Comparison of ENCODE assay signal across 7 mouse cellular contexts in genomic region chr2:30758341-30759087, GRCm38 (mm10). TPM values are rescaled to one million over a fixed set of nuclear protein-coding genes. Genes with fewer than 3 reads are reported as not detected.
DNase-seq lines count a peak whose midpoint lies in the region; ATAC-seq and TF ChIP-seq lines count a peak whose summit lies in the region.

No protein-coding gene starts in this region.

- peak overlapping the region; percentile 37 for H3K4me2 ChIP-seq in embryonic facial prominence, embryonic 14.5 days (ENCODE audit: low read depth, low read length)
- no peak overlapping the region for H3K4me2 ChIP-seq in midbrain, postnatal 0 days (ENCODE audit: low read depth, low read length, poor library complexity, severe bottlenecking)

- H3K4me3 ChIP-seq in embryonic facial prominence, embryonic 14.5 days (ENCODE audit: low read depth, low read length), result no peak overlapping the region
- H3K4me3 ChIP-seq in heart, embryonic 10.5 days, result peak overlapping the region; percentile 40
- no peak overlapping the region for H3K4me3 ChIP-seq in midbrain, postnatal 0 days (ENCODE audit: low read depth, low read length)

- peaks cover 22% of the 10 kb centered on the region for H3K4me1 ChIP-seq in embryonic facial prominence, embryonic 14.5 days (ENCODE audit: control insufficient read depth, insufficient read depth, low read length)
- peaks cover 62% of the 10 kb centered on the region for H3K4me1 ChIP-seq in heart, embryonic 10.5 days
- H3K4me1 ChIP-seq in midbrain, postnatal 0 days (ENCODE audit: insufficient read depth, low read length), result no peaks in the 10 kb centered on the region

- H3K9me3 ChIP-seq in embryonic facial prominence, embryonic 14.5 days (ENCODE audit: control insufficient read depth, low read length), result peaks cover 11% of the 10 kb centered on the region
- no peaks in the 10 kb centered on the region for H3K9me3 ChIP-seq in heart, embryonic 10.5 days
- H3K9me3 ChIP-seq in midbrain, postnatal 0 days (ENCODE audit: low read length), result no peaks in the 10 kb centered on the region

- peak; percentile 94 for DNase-seq in adrenal gland, postnatal 10 days
- DNase-seq in embryonic facial prominence, embryonic 14.5 days (ENCODE audit: low spot score), result peak; percentile 97
- peak; percentile 98 for DNase-seq in heart, embryonic 10.5 days (ENCODE audit: low spot score)
- DNase-seq in kidney, adult 9 months, result peak; percentile 97
- DNase-seq in liver, result peak; percentile 84
- DNase-seq in midbrain, postnatal 0 days (ENCODE audit: low spot score), result peak; percentile 75
- peak; percentile 69 to 78 for DNase-seq in urinary bladder, adult 18-20 months (ENCODE audit: low spot score in 2 of 2)

- H3K36me3 ChIP-seq in embryonic facial prominence, embryonic 14.5 days (ENCODE audit: control insufficient read depth, insufficient read depth, low read length), result no peaks in the 10 kb centered on the region
- 0 out of 2 replicates have a peak, but pooled peaks cover 3% of the 10 kb centered on the region for H3K36me3 ChIP-seq in heart, embryonic 10.5 days
- no peaks in the 10 kb centered on the region for H3K36me3 ChIP-seq in midbrain, postnatal 0 days (ENCODE audit: insufficient read depth, low read length)

- peak overlapping the region; percentile 82 for H3K27ac ChIP-seq in embryonic facial prominence, embryonic 14.5 days (replicated peaks; ENCODE audit: low read depth, low read length)
- H3K27ac ChIP-seq in heart, embryonic 10.5 days, result peak overlapping the region; percentile 94
- H3K27ac ChIP-seq in midbrain, postnatal 0 days (ENCODE audit: low read depth, low read length), result peak overlapping the region; percentile 32; the same call in 1 of the 2 replicates

- no peaks in the 10 kb centered on the region for H3K27me3 ChIP-seq in embryonic facial prominence, embryonic 14.5 days (replicated peaks; ENCODE audit: control insufficient read depth, insufficient read depth, low read length)
- no peaks in the 10 kb centered on the region for H3K27me3 ChIP-seq in heart, embryonic 10.5 days (ENCODE audit: insufficient read depth, poor library complexity, severe bottlenecking)
- H3K27me3 ChIP-seq in midbrain, postnatal 0 days (ENCODE audit: insufficient read depth, low read length), result no peaks in the 10 kb centered on the region

- peak; percentile 96 for ATAC-seq in embryonic facial prominence, embryonic 14.5 days (ENCODE audit: low read depth)
- peak; percentile 62; the same call in 1 of the 2 replicates for ATAC-seq in midbrain, postnatal 0 days (ENCODE audit: low FRiP score)

- peak; percentile 53 for TF ChIP-seq CTCF in midbrain, postnatal 0 days (IDR thresholded peaks at IDR 0.05)

- H3K9ac ChIP-seq in embryonic facial prominence, embryonic 14.5 days (ENCODE audit: low read depth, low read length), result 0 out of 2 replicates have a peak overlapping the region, but pooled peaks have one; percentile 30
- H3K9ac ChIP-seq in midbrain, postnatal 0 days (replicated peaks; ENCODE audit: low read length, poor library complexity, severe bottlenecking), result no peak overlapping the region

- WGBS in embryonic facial prominence, embryonic 14.5 days, result 3% methylated on average over 14 of the region's 17 CpGs
- 2% methylated on average over 17 of the region's 17 CpGs for WGBS in heart, embryonic 10.5 days
- 10% methylated on average over 17 of the region's 17 CpGs for WGBS in midbrain, postnatal 0 days

RNA-seq across cellular contexts. Expression of gene 1700001O22Rik, which starts 44.9 kb away (rescaled TPM):
- 1 to 10 TPM in 1 of 2 experiments, under 1 TPM in 1; 0.96 to 1.2 TPM for total RNA-seq in adrenal gland, postnatal 10 days (2021)
- polyA plus RNA-seq in embryonic facial prominence, embryonic 14.5 days (2014; fragmentation: Nextera tagmentation; extraction: Ambion mirVana), result 1.9 and 2.5 TPM in 2 replicates
- 1.3 and 1.8 TPM in 2 replicates for polyA plus RNA-seq in heart, embryonic 10.5 days (2016; fragmentation: Nextera tagmentation; extraction: Ambion mirVana)
- total RNA-seq in midbrain, postnatal 0 days (2014; rRNA removed), result 2.4 TPM in 1 of 2 replicates, not detected in the other
- 1.2 and 1.5 TPM in 2 replicates for polyA plus RNA-seq in midbrain, postnatal 0 days (2015; fragmentation: Nextera tagmentation; extraction: Ambion mirVana)

RNA-seq across cellular contexts. Expression of gene Ntmt1, which starts 49.1 kb away (rescaled TPM):
- 10 to 100 TPM; 33.4 to 34.9 TPM for total RNA-seq in adrenal gland, postnatal 10 days (2021)
- 81.7 and 85.6 TPM in 2 replicates for polyA plus RNA-seq in embryonic facial prominence, embryonic 14.5 days (2014; fragmentation: Nextera tagmentation; extraction: Ambion mirVana)
- 102 and 116 TPM in 2 replicates for polyA plus RNA-seq in heart, embryonic 10.5 days (2016; fragmentation: Nextera tagmentation; extraction: Ambion mirVana)
- 62.2 and 74.1 TPM in 2 replicates for total RNA-seq in midbrain, postnatal 0 days (2014; rRNA removed)
- polyA plus RNA-seq in midbrain, postnatal 0 days (2015; fragmentation: Nextera tagmentation; extraction: Ambion mirVana), result 90.3 and 104 TPM in 2 replicates

Comparison
In these comparisons a context has a peak if more than half of its experiments do, and no peak if none do; other contexts are left out.
1. H3K27ac ChIP-seq: peak in every context shown above with its lines; median percentile 94 in heart, embryonic 10.5 days; 82 in embryonic facial prominence, embryonic 14.5 days; 32 in midbrain, postnatal 0 days.